Mouse (Mus musculus): Measurements from ENCODE around the gene Tln2.

The Tln2 gene

DNA sequence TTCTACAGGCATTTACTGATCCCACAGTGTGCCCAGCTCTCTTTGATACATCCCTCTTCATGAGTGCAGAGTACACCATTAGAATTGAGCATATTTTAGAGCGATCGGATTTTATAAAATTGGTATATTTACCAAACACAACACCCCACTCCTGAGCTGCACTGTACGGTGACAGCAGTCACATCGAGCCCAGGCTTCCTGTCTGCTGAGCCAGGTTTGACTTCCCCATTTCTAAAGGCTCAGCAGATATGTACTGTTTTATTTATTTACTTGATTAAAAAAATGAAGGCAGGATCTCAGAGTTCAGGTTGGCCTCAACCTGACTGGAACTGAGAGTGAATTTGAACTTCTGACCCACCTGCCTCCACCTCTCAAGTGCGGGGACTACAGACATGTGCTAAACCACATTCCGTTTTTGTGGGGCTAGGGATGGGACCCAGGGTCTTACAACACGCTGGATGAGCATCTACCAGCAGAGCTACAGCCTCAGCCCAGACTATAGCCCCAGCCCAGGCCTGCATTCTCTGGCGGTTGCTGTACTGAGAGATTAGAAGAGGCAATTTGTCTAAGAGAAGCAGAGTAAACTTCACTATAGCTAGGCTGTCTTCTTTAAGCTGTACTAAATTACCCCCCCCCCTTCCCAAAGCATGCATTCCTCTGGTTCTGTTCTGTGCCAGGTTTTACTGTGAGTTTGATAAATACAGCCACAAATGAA is 292.1 kb downstream of the Tln2 start:
- no peak for DNase-seq

GRCm38 (mm10) chr9:67265513-67265912 is 294.0 kb downstream of the Tln2 start:
- no peak for DNase-seq

DNA sequence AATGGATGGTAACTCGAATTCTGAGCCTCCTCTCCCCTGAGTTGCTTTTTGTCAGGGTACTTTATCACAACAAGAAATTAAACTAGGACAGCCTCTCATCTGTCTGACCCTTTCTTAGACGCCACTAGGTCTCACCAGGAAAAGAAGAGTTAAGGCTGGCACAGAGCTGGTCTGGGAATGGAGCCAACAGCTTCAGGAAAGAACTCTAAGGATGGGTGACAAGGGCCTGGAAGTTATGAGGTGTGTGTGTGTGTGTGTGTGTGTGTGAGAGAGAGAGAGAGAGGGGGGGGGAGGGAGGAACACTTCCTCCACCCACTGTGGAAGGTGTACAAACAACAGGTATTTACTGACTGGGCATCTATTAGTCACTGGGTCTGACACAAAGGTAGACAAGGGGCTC is 294.6 kb downstream of the Tln2 start:
- no peak for DNase-seq

DNA sequence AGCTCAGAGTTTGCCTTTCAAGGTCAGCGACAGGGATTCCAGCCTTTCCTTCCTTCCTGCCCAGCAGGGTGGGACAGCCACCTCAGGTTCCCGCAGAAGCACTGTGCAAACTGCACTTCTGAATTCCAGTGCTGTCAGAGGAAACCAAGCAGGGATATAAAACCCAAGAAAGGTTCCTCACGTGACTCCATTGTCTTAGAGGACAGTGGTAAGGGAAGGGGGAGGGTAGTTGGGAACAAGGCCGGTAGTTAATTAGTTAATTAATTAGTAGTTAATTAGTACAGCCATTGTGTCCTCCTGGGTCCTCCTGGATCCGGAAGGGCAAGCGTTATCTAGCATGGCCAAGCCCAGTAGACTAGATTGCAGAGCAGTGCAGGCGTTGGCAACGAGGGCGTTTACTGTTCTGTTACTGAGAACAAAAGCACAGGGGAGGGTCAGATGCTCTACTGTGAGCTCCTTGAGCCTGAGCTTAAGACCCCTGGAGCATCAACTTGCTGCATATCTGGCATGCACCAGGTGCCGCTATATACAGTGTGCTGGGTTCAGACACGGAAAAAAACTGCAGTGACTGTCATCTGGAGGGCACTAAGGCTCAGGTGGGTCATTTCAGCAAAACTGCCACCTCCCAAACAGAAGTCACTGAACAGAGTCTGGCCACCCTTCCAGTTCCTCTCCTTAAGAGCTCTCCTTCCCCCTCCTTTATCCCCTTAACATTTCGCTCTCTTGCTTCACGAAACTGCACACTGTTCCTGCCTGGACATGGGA is 298.5 kb downstream of the Tln2 start:
- DNase-seq, result no peak

DNA sequence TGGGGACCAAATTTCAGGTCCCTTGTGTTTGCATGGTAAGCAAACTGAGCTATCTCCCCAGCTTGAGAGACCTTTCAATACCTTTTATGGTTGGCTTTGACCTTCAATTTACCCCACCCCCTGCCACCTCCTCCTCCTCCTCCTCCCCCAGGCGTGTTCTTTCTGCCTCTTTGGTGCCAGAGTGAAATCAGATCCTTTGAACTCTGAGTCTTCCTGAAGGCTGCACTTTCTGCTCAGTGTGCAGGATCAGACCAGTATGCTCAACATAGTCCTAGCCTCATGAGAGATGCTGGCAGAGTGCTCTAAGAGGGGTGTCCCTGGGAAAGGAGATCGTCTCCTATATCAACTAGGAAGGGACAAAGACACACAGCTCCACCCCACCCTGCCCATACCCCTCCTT is 309.4 kb downstream of the Tln2 start:
- no peak for DNase-seq

GRCm38 (mm10) chr9:67247365-67247950 is 312.0 kb downstream of the Tln2 start:
- no peak for DNase-seq

DNA sequence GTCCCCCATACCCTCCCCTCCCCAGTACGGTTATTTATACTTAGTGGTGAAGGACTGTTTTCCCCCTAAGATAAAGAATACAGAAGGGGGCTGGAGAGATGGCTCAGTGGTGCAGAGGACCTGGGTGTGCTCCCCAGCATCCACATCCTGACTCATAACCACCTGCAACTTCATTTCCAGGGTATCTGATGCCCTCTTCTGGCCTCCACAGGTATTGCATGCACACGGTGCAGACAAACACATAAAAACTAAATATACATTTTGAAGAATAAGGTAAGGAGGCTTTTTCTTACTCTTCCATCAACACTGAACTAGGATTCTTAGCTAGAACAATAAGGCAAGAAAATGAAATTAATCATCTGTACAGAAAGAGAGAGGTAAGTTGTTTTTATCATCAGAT is 314.2 kb downstream of the Tln2 start:
- DNase-seq, result no peak

DNA sequence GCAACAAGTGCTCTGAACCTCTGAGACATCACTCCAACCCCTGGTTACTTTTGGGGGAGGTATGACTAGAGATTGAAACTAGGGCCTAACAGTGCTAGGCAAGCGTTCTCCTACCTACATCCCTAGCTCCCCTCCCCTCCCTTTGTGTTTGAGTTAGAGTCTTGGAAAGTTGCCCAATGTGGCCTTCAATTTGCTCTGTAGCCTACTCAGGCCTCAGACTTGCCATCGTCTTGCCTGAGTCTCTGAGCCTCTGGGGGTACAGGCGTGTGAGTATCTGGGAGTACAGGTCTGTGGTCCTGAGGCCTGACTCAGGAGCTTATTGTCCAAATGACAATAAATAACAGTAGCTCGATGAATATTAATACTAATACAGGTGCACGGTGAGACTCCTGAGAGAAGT is 317.8 kb downstream of the Tln2 start:
- DNase-seq, result no peak

DNA sequence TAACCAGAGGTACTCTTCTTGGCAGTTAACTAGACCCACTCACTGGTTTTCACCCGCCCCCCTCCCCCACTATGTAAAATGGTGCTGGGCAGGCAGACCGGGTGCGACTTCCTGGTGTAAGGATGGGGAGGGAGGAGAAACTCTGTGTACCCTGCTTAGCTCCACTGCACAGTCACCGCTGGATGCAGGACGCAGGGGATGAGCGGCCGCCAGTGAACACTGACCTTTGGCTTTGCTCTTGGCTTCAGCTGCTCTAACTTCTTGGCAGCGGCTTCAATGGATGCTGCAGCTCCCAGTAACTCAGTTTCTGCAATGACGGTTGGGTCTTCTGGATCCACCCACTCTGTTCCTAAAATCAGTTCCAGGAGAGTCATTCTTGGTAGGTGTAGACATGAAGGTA is 319.0 kb downstream of the Tln2 start:
- no peak for DNase-seq

- DNase-seq, result no peak
These were observed 322.5 kb downstream of the Tln2 start for GRCm38 (mm10) chr9:67236987-67237386.

GRCm38 (mm10) chr9:67235441-67236217 is 323.9 kb downstream of the Tln2 start:
- DNase-seq, result no peak

- DNase-seq, result no peak
These were observed 330.5 kb downstream of the Tln2 start for GRCm38 (mm10) chr9:67229033-67229432.

GRCm38 (mm10) chr9:67220388-67220787 is 339.1 kb downstream of the Tln2 start:
- DNase-seq, result no peak

GRCm38 (mm10) chr9:67218001-67218400 is 341.5 kb downstream of the Tln2 start:
- DNase-seq, result no peak

DNA sequence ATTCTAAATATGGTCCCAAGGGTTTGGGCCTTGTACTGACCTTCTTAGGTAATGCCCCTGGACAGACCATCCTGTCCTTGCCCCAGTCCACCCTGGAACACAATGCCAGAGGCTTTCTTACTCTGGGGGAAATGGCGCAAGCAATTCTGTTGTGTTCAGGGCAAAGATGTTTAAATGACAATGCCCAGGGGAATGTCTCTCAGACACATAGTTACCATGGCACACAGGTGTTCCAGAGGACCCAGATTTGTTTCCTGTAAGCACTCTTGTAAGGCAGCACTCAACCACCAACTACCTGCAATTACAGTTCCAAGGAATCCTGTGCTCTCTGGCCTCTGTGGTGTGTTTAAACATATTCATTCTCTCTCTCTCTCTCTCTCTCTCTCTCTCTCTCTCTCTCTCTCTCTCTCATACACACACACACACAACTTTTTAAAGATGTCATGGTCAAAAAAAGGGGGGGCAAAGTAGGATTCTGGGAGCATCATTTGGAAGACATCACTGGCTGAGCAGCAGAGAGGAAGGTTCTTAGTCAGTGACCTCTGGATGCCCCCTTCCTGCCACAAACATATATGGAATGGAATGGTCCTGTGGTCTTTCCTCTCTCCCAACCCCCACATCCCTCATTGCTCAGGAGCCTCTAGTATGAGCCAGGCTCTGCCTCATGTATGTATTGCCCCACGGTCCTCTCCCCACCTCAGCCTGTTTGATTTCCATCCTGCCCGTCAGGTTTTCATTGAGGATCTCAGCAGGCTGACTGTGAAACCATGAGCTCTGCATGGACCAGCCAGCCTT is 345.1 kb downstream of the Tln2 start:
- no peak for DNase-seq

GRCm38 (mm10) chr9:67213275-67213674 is 346.2 kb downstream of the Tln2 start:
- peak; percentile 26 for DNase-seq

GRCm38 (mm10) chr9:67211220-67211619 is 348.3 kb downstream of the Tln2 start:
- DNase-seq, result no peak

- DNase-seq, result no peak
These were observed 350.1 kb downstream of the Tln2 start for GRCm38 (mm10) chr9:67209451-67209850.

DNA sequence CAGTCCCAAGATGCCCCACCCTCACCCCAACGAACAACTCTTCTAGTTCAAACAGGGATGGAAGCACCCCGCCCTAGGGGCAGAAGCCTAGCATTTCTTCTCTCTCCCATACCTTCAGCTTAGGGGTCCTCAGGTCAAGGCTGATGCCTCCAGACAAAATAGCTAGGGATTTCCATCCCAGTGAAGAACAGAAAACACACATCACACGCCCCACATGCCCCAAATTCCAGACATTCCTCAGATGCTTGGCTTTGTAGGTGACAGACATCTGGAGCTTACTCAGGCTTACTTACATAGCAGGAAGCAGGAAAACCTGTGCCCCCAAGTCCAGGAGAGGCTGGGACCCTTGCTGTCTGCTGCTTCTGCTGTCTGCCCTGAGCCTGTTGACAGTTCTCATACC is 351.1 kb downstream of the Tln2 start:
- DNase-seq, result no peak

- no peak for DNase-seq
These were observed 354.3 kb downstream of the Tln2 start for GRCm38 (mm10) chr9:67205175-67205574.

DNA sequence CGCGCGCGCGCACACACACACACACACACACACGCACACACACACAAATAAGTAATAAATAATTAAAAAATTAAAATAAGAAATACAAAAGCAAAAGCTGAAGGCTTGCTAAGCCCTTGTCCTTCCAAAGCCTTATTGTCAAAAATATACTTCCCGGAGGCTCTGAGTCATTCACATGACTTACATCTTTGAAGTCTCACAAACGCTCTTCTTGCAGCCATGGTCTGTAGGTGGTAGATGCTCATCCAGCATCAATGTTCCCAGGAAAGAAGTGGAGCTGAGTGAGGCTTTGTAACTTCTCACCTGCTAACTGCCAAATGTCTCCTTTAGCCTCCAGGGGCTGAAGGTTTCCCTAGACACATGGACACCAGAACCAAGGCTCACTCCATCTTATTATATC is 362.9 kb downstream of the Tln2 start:
- no peak for DNase-seq

DNA sequence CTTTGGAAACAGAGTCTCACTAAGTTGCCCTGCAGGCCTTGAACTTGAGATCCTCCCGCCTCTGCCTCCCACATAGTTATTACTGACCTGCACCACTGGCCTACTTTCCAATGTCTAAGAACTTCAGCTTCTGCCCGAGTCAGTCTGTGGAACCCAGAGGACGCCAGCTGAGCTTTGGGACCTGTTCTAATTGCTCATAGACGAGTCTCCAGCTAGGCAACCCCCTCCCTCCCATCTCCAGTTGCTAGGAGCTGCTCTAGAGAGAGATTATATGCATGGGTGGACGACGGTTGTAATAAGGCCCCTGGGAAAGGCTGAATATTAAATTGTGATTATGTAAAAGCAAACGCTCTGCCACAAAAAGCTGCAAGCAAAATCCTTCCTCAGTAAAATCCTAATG is 364.2 kb downstream of the Tln2 start:
- DNase-seq, result no peak

Data from cerebellum, adult 9-10 months (tissue).